Mouse (Mus musculus) right cerebral cortex, postnatal 25 days (tissue): Measurements from ENCODE around the gene Dpp9.

Experiments
- DNase-seq: peaks from one replicate; pipeline ENCODE4 v3.0.0; 2022

The Dpp9 gene

GRCm38 (mm10) chr17:56182975-56183657 is 35.6 kb downstream of the Dpp9 start:
- DNase-seq, result no peak

- DNase-seq, result no peak
Measured at GRCm38 (mm10) chr17:56175416-56175815, 43.3 kb downstream of the Dpp9 start.

DNA sequence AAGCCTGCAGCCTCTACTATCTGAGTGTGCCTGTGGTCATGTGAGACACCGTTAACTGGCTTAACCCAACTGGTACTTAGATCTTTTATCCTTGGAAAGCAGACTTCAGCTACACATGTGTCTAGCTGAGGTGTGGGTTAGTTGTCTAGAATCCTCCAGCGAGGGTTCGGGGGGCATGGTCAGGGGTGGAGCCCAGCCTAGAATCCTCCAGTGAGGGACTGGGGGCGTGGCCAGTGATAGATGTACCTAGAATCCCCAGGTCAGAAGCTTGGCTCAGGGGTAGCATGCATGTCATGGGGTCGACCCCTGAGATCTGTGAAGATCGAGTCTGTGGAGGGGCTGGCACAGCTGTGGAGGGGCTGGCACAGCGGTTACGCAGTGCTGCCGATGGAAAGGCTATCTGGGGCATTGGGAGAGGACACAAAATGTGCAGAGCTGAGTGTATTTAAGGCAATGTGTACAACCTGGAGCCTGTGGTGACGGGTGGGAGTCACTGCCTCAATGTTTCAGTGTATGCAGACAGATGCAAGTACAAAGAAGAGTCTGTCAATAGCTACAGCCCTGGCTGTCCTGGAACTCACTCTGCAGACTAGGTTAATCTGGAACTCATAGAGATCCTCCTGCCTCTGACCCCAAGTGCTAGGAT is 45.2 kb downstream of the Dpp9 start:
- no peak for DNase-seq

DNA sequence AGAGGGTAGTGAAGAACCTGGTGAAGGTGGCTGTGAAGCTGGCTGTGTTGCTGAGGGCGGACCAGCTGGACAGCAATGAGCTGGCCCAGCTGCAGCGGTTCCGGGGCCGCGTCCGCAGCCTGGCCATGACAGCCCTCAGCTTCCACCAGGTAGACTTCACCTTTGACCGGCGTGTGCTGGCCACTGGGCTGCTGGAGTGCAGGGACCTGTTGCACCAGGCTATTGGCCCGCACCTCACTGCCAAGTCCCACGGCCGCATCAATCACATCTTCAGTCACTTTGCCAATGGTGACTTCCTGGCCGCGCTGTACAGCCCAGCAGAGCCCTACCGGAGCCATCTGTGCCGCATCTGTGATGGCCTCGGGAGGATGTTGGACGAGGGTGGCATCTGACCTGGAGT is 46.8 kb downstream of the Dpp9 start:
- no peak for DNase-seq

DNA sequence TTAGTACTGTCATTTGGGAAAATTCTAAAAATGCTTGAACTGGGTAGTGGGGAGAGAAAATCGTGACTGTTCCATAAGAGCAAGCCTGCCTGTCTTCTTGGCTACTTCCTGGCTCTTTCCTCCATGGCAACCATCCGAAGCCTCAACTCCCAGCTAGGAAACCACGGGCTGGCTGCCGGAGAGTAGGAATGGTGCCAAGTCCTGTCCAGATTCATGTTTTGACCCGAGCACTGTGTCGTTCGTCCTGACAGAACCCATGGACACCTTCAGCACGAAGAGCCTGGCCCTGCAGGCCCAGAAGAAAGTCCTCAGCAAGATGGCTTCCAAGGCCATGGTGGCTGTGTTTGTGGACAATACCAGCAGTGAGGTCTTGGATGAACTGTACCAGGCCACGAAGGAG is 47.2 kb downstream of the Dpp9 start:
- no peak for DNase-seq

DNA sequence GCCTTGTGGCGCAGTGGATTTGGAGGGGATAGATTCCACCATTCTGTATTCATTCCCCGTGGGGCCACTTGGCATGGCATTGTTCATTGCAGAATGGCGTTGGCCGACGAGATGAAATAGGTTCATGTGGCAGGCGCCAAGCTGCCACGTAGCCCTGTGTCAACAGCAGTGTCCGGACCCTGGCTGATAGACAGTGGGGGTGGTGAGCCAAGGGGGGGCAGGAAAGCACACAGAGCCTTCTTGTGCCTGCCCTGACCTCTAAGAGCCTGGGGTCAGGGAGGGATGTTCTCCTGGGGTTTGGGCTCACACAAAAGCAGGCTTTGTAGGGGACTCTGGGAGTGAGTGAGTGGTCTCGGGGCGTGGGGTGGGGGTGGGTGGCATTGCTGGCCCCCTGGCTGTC is 48.1 kb downstream of the Dpp9 start:
- DNase-seq, result no peak

DNA sequence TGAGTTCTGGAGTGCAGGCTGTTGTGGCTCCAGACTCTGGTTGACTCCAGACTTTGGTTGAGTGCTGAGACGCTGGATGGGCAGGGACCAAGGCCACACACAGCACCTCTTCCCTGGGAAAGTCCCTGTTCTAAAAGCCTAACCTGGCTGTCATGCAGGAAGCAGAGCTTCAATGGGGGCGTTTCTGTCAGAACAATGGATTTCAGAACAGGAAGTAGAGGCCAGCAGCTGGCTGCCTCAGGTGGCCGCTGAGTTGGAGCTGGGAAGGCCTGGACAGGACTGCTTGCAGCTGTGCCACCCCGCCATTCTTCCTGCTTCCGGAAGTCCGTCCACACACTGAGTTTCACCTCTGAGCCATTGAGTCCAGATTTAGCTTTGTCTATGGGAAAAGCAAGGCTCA is 48.9 kb downstream of the Dpp9 start:
- DNase-seq, result no peak

DNA sequence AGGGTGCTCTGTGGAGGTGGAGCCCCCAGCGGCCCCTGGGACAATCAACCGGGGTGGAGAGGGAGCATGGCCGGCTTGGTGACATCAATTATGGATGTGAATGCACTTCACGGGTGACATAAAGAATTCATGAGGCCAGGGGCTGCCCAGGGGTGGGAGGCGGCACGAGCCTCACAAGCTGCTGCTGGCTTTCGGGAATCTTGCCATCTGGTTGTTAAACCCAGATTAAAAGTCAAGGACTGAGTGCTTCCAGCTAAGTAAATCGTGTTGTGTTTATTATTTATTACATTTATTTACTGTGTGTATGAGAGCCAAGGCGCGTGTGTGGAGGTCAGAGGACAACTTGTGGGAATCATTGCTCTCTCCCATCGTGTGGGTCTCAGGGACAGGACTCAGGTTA is 53.0 kb downstream of the Dpp9 start:
- no peak for DNase-seq

GRCm38 (mm10) chr17:56164510-56164909 is 54.2 kb downstream of the Dpp9 start:
- no peak for DNase-seq

- DNase-seq, result no peak
Measured at GRCm38 (mm10) chr17:56163523-56164102, 55.1 kb downstream of the Dpp9 start.

- peak; percentile 95 for DNase-seq
Measured at GRCm38 (mm10) chr17:56162231-56162774, 56.4 kb downstream of the Dpp9 start, which contains the start of gene Tnfaip8l1. Gene Tnfaip8l1 (plus strand): TSS chr17:56162477.

GRCm38 (mm10) chr17:56159729-56160128 is 59.0 kb downstream of the Dpp9 start:
- no peak for DNase-seq

DNA sequence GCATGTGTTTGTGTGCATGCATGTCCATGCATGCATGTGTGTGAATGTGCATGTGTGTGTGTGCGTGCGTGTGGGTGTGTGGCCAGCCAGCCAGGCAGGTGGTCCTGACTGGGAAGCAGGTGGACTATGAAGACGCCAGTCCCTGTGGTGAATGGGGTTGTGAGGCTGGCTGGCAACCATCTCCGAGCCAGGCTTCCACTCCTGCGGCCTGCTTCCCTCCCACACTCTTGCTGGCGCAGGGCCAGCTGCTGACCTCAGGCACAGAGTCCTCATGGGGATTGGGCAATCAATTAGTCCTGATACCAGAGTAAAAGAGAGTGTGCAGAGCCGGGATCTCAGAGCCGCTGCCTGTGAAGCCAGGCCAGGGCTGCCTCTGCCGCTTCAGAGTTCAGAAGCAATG is 65.1 kb downstream of the Dpp9 start:
- no peak for DNase-seq

GRCm38 (mm10) chr17:56149897-56150296 is 68.8 kb downstream of the Dpp9 start:
- DNase-seq, result no peak

- DNase-seq, result no peak
Measured at GRCm38 (mm10) chr17:56148790-56149618, 69.7 kb downstream of the Dpp9 start.

DNA sequence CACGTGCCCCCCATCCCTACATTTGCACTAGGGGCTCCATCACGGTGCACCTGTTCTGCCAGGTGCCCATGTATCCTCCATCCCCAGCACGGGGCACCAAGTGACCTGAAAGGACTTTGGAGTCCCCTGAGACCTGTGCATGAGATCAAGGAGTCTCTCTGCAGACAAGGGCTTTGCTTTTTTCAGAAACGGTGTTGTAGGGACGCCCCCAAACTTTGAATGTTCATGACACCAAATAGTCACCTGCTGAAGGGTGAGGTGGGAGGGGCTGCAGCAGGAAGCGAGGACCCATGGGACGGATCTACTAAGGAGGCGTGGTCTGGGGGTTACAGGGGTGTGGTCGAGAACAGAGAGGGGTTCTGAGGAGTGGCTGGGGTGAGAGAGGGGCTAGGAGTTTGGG is 70.4 kb downstream of the Dpp9 start:
- no peak for DNase-seq

DNA sequence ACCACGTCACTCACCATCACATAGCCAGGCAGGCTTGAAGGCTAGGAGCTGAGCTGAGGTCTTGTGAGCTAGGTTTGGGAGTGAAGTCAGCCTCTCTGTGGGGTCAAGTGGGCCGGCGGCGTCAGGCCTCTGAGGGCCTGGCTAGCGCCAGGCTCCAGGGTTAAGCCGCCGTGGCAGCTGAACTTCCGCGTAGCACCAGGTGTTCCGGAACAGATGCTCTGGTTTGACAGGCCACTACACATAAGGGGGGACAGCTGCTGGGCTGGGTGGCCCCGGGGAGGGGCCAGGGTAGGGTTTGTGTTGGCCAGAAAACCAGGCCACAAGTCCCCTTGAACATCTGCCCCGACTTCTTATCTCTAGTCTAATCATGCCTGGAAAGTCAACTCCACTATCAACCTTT is 71.3 kb downstream of the Dpp9 start:
- no peak for DNase-seq

DNA sequence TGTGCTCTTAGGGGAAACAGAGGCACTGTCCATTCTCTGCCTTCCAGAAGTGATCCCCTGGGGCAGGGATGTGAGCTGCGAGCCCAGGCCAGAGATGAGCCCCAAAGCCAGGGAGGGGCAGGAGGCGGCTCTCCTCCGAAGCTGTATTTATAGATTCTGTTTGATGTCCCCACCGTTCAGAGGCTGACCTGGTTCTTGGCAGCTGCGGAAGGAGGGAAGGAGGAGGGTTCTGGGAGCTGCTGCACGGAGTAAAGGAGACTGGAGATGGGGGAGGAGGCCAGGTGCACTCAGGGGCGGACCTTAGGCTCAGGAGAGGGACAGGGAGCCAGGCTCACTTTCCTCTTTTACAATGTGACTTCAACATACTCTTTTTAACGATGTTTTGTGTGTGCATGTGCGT is 72.6 kb downstream of the Dpp9 start:
- DNase-seq, result no peak

DNA sequence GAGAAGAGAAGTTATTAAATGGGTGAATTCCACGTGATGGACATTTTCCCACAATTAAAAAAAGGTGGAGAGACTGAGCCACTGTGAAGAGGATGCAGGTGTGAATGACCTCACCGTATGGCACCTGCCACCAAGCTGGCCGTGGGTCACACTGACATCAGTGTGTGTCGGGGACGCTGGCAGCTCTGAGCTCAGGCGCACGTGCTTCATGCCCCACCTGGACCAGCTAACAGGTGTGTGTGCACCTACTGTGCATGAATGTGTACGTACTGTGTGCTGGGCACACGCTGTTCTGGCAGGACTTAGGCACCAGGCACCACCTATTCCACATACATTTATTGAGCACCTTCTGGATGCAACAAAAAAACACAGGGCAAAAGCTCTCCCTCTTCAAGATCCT is 74.2 kb downstream of the Dpp9 start:
- DNase-seq, result no peak

GRCm38 (mm10) chr17:56141702-56142605 is 76.8 kb downstream of the Dpp9 start:
- DNase-seq, result peak; percentile 71

- peak; percentile 86 for DNase-seq
Measured at GRCm38 (mm10) chr17:56139858-56140595, 78.7 kb downstream of the Dpp9 start, which contains the start of gene Sema6b. Gene Sema6b (minus strand): TSS chr17:56140343.
